Mouse (Mus musculus) limb, embryonic 13.5 days (tissue): Measurements from ENCODE around the gene 9130023H24Rik. TPM values are rescaled to one million over a fixed set of nuclear protein-coding genes. Genes with fewer than 3 reads are reported as not detected.

Experiments
- ATAC-seq: fragments of 200-750 bp; cut with Nextera tagmentation; 2 replicates; pipeline ENCODE4 v1.8.0; 2017; ENCODE audit warnings: low read depth, moderate number of reproducible peaks, moderate TSS enrichment; ENCODE audit not compliant: low FRiP score
- H3K27ac ChIP-seq: fragments of 300-500 bp; sonication (generic); 2 replicates; pipeline ENCODE4 v1.5.1; 2015; ENCODE audit warnings: inconsistent platforms, mild to moderate bottlenecking, moderate library complexity
- H3K27me3 ChIP-seq: fragments of 300-500 bp; sonication (generic); 2 replicates; pipeline ENCODE4 v1.6.1; 2015; ENCODE audit warnings: mild to moderate bottlenecking, inconsistent platforms
- H3K36me3 ChIP-seq: fragments of 300-500 bp; sonication (generic); 2 replicates; pipeline ENCODE4 v1.6.1; 2015; ENCODE audit warnings: inconsistent platforms, mild to moderate bottlenecking, moderate library complexity
- H3K4me1 ChIP-seq: fragments of 300-500 bp; sonication (generic); 2 replicates; pipeline ENCODE4 v1.6.1; 2015; ENCODE audit warnings: inconsistent platforms
- H3K4me2 ChIP-seq: fragments of 300-500 bp; sonication (generic); replicated peaks from 2 replicates; pipeline ENCODE4 v1.6.1; 2015; ENCODE audit warnings: inconsistent platforms, mild to moderate bottlenecking, moderate library complexity
- H3K4me3 ChIP-seq: fragments of 300-500 bp; sonication (generic); 2 replicates; pipeline ENCODE4 v1.5.1; 2015; ENCODE audit warnings: moderate library complexity, mild to moderate bottlenecking, inconsistent platforms
- H3K9ac ChIP-seq: fragments of 300-500 bp; sonication (generic); 2 replicates; pipeline ENCODE4 v1.6.1; 2015; ENCODE audit warnings: mild to moderate bottlenecking, inconsistent platforms
- H3K9me3 ChIP-seq: fragments of 300-500 bp; sonication (generic); 2 replicates; pipeline ENCODE4 v1.6.1; 2016; ENCODE audit warnings: inconsistent platforms
- WGBS: fragments of 180-500 bp; shearing (Covaris S2); methylation state at CpG from one replicate; pipeline ENCODE4 v1.1.7; 2015; 5-methylcytosine and 5-hydroxymethylcytosine counted together
- polyA plus RNA-seq: library from polyadenylated mRNA; unstranded; fragments of >200 nt; fragmentation: Nextera tagmentation; extraction: Ambion mirVana; gene quantifications from 2 replicates; pipeline ENCODE4 v1.2.1, GENCODE M21; 2015

The 9130023H24Rik gene
- polyA plus RNA-seq, 1 experiment from 2014 or later: 9.2 TPM

- 85% methylated on average over 4 of the region's 4 CpGs for whole genome bisulfite sequencing
- H3K4me2 ChIP-seq: no peak overlapping the region
- no peaks in the 10 kb centered on the region for H3K36me3 ChIP-seq
- no peak for ATAC-seq
- H3K27me3 ChIP-seq: no peaks in the 10 kb centered on the region
- no peak overlapping the region for H3K9ac ChIP-seq
- no peak overlapping the region for H3K27ac ChIP-seq
- H3K9me3 ChIP-seq: no peaks in the 10 kb centered on the region
- no peaks in the 10 kb centered on the region for H3K4me1 ChIP-seq
- H3K4me3 ChIP-seq: no peak overlapping the region
These were observed 17.9 kb downstream of the 9130023H24Rik start for GRCm38 (mm10) chr7:128219952-128220351.

DNA sequence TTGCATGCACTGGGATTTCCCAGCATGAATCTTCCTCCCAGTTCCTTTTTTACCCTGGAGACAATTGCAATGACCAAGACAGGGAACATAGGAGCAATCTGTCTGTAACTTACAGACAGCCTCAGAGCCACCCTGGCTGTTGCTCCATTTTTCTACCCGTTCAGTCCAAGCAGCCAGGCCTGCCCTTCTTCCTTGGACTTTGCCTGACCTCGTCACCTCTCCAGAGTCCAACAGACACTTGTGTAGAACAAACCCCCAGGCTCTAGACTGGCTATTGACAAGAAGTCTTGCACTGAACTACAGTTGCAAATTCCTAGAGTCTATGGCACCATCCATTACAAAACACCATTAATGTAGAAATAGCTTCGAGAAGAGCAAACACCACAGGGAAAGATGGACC, 28.0 kb downstream of the 9130023H24Rik start:
- Histone ChIP-seq H3K27ac (no peak overlapping the region), H3K4me3 (no peak overlapping the region), H3K27me3 (no peaks in the 10 kb centered on the region), H3K4me1 (no peaks in the 10 kb centered on the region), H3K9ac (no peak overlapping the region), H3K36me3 (no peaks in the 10 kb centered on the region), H3K9me3 (no peaks in the 10 kb centered on the region), H3K4me2 (no peak overlapping the region)
- 63% methylated on average over 3 of the region's 3 CpGs for WGBS
- no peak for ATAC-seq

DNA sequence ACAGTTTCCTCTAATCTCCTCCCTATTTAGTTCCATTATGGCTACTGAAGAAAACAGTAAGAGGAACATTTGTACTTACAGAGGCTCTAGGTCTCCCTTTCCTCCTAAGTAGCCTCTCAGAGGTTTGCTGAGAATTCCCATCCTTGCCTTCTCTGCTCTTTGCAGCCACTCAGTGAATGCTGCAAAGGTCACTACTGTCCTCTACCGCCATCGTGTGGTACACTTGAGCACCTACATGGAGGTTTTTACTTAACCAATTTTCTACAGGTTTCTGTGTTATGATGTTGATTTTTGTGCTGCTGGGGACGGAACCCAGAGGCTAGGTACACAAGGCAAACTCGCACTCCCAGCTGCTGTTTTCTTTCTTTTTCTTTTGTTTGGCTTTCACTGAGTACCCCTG, 29.6 kb downstream of the 9130023H24Rik start:
- Histone ChIP-seq H3K9ac (no peak overlapping the region), H3K27me3 (no peaks in the 10 kb centered on the region), H3K9me3 (no peaks in the 10 kb centered on the region), H3K27ac (no peak overlapping the region), H3K36me3 (no peaks in the 10 kb centered on the region), H3K4me2 (no peak overlapping the region), H3K4me1 (no peaks in the 10 kb centered on the region), H3K4me3 (no peak overlapping the region)
- ATAC-seq: no peak; the same call in 1 of the 2 replicates
- WGBS: 6% methylated on average over 4 of the region's 4 CpGs

DNA sequence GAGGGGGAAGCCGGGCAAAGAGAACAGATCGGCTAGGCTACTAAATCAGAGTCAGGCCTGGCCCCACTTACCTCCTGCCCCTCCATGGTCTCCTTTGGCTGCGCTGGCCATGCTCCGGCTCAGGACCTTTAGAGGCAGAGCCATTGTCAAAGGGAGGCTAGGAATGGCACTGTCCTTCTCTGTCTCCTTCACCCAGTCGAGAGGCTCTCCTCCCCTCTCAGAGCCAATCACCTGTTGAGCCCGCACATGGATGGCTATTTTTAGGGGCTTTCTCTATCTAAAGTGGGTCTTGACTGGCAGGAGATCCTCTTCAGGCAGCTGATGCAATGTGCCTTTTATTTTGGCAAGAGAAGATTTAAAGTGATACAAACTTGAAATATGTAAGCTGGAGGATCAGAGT, 31.7 kb downstream of the 9130023H24Rik start, which contains the start of gene Cox6a2:
Cox6a2 (minus strand) TSS at position 236 of the 400 bp plus-strand sequence.
- 81% methylated on average over 6 of the region's 6 CpGs for WGBS
- ATAC-seq: no peak

DNA sequence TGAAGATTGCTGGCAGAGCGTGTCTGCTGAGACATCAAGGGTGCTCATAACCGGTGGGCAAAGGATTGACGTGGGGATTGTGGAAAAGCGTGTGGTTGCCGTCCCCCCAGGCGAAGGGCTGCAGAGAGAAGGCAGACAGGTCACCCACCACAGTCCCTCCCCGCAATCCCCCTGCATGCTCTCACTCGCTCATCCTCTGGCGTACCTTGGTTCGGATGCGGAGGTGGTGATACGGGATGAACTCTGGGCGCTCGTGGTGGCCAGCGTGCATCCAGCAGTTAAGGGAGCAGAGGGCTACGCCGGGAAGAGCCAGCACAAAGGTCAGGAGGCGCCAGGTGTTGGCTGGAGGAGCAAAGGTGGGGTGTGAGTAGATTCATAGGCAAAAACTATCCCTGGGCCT, 32.1 kb downstream of the 9130023H24Rik start:
- 83% methylated on average over 18 of the region's 18 CpGs for WGBS
- no peak overlapping the region for H3K4me3 ChIP-seq
- no peak for ATAC-seq
- no peak overlapping the region for H3K27ac ChIP-seq
- no peaks in the 10 kb centered on the region for H3K36me3 ChIP-seq
- no peak overlapping the region for H3K9ac ChIP-seq
- no peaks in the 10 kb centered on the region for H3K27me3 ChIP-seq
- no peaks in the 10 kb centered on the region for H3K9me3 ChIP-seq
- H3K4me1 ChIP-seq: no peaks in the 10 kb centered on the region
- H3K4me2 ChIP-seq: no peak overlapping the region

More for the DNA sequence above, 31.7 kb downstream of the 9130023H24Rik start, which contains the start of gene Cox6a2:
- no peaks in the 10 kb centered on the region for H3K27me3 ChIP-seq
- no peak within 1 kb of the TSS for H3K4me3 ChIP-seq
- no peak within 1 kb of the TSS for H3K9ac ChIP-seq
- H3K36me3 ChIP-seq: no peaks in the 10 kb centered on the region
- H3K27ac ChIP-seq: no peak within 1 kb of the TSS
- no peak within 1 kb of the TSS for H3K4me2 ChIP-seq
- H3K4me1 ChIP-seq: no peaks in the 10 kb centered on the region
- no peaks in the 10 kb centered on the region for H3K9me3 ChIP-seq

DNA sequence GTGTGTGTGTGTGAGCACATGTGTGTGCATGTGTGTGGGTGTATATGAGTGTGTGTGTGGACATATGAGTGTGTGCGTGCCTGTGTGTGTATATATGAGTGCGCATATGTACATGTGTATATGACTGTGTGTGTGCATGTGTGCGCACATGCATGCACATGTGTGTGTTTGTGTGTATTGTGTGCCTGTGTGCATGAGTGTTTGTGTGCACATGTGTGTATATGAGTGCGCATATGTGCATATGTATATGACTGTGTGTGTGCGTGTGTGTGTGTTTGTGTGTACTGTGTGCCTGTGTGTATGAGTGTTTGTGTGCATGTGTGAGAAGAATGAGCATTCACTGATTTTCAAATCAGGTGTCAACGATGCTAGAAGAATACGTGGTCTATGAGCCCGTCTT, 33.7 kb downstream of the 9130023H24Rik start:
- H3K4me2 ChIP-seq: no peak overlapping the region
- no peak overlapping the region for H3K27ac ChIP-seq
- no peak overlapping the region for H3K9ac ChIP-seq
- H3K27me3 ChIP-seq: no peaks in the 10 kb centered on the region
- no peaks in the 10 kb centered on the region for H3K4me1 ChIP-seq
- ATAC-seq: no peak
- no peaks in the 10 kb centered on the region for H3K36me3 ChIP-seq
- H3K4me3 ChIP-seq: no peak overlapping the region
- H3K9me3 ChIP-seq: no peaks in the 10 kb centered on the region
- 80% methylated on average over 8 of the region's 8 CpGs for WGBS

DNA sequence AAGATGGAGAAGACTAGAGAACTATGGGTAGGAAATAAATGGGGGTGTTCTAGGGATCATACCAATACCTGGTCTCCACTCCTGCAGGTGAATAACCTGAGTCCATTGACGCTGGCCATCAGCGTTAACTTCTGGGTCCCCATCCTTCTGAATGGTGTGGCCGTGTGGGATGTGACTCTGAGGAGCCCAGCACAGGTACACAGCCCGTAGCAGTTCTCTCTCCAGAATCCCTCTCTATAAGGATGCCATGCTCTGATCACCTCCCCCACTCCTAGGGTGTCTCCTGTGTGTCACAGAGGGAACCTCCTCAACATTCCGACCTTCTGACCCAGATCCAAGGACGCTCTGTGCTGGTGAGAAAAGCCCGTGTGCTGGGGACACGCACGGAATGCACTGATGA, 34.8 kb downstream of the 9130023H24Rik start:
- Histone ChIP-seq H3K9ac (no peak overlapping the region), H3K4me3 (no peak overlapping the region), H3K36me3 (no peaks in the 10 kb centered on the region), H3K9me3 (no peaks in the 10 kb centered on the region), H3K27ac (no peak overlapping the region), H3K27me3 (no peaks in the 10 kb centered on the region), H3K4me2 (no peak overlapping the region), H3K4me1 (no peaks in the 10 kb centered on the region)
- no peak for ATAC-seq
- WGBS: 89% methylated on average over 9 of the region's 9 CpGs

DNA sequence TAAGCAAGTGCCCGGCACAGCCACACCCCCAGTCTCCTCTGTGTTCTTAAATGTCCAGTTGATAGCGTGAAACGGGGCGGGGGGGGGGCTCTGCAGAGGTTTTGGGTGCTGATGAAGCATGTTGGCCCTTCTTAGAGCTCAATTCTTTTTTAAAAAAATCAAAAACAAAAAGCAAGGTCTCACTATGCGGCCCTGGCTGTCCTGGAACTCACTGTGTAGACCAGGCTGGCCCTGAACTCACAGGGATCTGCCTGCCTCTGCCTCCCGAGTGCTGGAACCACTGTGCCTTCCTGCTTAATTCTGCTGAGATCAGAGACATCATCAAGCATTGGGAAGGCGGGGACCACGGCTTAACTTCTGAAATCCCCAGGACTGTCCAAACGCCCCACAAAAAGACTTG, 36.2 kb downstream of the 9130023H24Rik start:
- Histone ChIP-seq H3K4me2 (no peak overlapping the region), H3K9ac (no peak overlapping the region), H3K4me3 (no peak overlapping the region), H3K9me3 (no peaks in the 10 kb centered on the region), H3K27ac (no peak overlapping the region), H3K27me3 (no peaks in the 10 kb centered on the region), H3K4me1 (no peaks in the 10 kb centered on the region), H3K36me3 (no peaks in the 10 kb centered on the region)
- no peak for ATAC-seq
- 86% methylated on average over 9 of the region's 9 CpGs for WGBS

Other genes starting within 250 kb of the 9130023H24Rik start
- 22.5 and 27.7 TPM in 2 replicates for gene Pycard, start 244.2 kb downstream of the 9130023H24Rik start, polyA plus RNA-seq
- 1.7 and 1.8 TPM in 2 replicates for gene Trim72, start 234.1 kb downstream of the 9130023H24Rik start, polyA plus RNA-seq
- 0.87 and 0.92 TPM in 2 replicates for gene Itgam, start 175.4 kb downstream of the 9130023H24Rik start, polyA plus RNA-seq
- not detected in 2 replicates for gene Gm49368, start 175.3 kb downstream of the 9130023H24Rik start, polyA plus RNA-seq
- not detected in 2 replicates for gene Itgax, start 108.5 kb downstream of the 9130023H24Rik start, polyA plus RNA-seq
- not detected in 2 replicates for gene Itgad, start 83.7 kb downstream of the 9130023H24Rik start, polyA plus RNA-seq
- gene Cox6a2, start 31.6 kb downstream of the 9130023H24Rik start, polyA plus RNA-seq: 24.2 and 27.0 TPM in 2 replicates
- gene Armc5, start 689 bp downstream of the 9130023H24Rik start, polyA plus RNA-seq: 16.6 and 18.5 TPM in 2 replicates
- 48.8 and 49.1 TPM in 2 replicates for gene Tgfb1i1, start 8.8 kb upstream of the 9130023H24Rik start, polyA plus RNA-seq
- 0.29 and 0.36 TPM in 2 replicates for gene Slc5a2, start 27.6 kb upstream of the 9130023H24Rik start, polyA plus RNA-seq
- 21.6 and 26.4 TPM in 2 replicates for gene BC017158, start 60.1 kb upstream of the 9130023H24Rik start, polyA plus RNA-seq
- gene Rgs10, start 180.7 kb upstream of the 9130023H24Rik start, polyA plus RNA-seq: 12.7 and 14.2 TPM in 2 replicates
- 37.1 and 39.6 TPM in 2 replicates for gene Tial1, start 223.7 kb upstream of the 9130023H24Rik start, polyA plus RNA-seq